Mouse (Mus musculus) mesoderm, embryonic 11.5 days (tissue): ENCODE results near the gene Ift122.

Experiments used
- DNase-seq: peaks from one replicate; pipeline ENCODE4 v3.0.0-alpha.2; 2012; ENCODE audit warnings: low read depth, low spot score

The Ift122 gene

DNA sequence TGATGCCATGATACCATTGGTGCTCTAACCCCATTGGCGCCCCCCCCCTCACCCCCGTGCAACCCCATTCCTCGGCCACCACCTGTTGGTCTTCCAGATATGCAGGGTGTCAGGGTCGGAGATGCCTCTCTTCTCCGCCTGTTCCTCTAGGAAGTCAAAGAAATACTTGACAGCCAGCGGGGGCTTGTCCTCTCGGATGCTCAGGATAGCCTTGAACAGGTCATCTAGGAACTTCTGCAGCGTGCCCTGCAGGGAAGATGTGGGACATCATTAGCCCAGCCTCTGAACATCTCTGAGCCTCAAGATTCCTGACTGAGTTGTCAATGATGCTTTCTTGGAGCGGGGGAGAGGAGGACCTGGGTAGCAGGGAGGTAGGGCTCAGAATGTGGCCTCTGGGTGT, 105.2 kb downstream of the Ift122 start:
- no peak for DNase-seq

DNA sequence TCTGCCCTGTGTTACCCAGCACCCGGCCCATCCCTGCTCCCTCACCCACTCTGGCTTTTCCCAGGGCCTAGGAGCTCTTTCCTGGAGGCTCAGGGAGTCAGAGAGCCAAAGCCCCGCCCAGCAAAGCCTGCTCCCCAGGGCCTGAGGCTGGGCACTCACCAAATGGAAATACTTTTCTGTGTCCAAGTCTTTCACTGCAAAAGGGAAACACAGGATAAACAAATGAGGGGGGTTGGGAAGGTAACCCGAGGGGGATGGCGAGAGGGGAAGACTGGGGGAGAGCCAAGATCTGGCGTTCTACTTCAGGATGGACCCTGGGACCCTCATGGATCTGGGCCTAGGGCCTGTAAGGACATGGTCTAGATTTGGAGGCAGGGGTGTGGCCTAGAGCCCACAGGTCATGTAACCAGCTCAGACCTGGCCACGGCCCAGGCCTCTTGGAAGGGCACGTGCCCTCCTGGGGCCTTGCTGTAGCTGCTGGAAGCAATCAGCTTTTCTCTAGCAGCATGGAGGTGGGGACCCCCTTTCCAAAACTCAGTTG, 106.0 kb downstream of the Ift122 start:
- DNase-seq: no peak

DNA sequence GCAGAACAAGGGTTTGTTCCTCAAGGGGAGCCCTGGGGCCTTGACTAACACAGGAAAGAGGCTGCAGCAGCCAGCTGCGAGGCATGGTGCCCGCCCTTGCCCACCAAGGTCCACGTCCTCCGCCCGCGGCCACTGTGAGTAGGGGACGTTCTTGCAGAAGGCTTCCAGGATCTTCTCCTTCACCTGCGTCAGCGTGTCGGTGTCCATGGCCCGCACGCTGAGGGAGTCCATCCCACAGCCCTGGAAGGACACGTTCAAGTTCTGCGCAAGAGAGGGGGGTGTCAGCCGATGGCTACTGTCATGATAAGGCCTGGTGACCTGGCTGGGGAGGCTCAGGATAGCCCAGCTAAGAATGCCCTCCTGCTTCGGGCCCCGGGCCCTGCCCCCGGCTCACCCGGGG, 107.1 kb downstream of the Ift122 start:
- DNase-seq: no peak

DNA sequence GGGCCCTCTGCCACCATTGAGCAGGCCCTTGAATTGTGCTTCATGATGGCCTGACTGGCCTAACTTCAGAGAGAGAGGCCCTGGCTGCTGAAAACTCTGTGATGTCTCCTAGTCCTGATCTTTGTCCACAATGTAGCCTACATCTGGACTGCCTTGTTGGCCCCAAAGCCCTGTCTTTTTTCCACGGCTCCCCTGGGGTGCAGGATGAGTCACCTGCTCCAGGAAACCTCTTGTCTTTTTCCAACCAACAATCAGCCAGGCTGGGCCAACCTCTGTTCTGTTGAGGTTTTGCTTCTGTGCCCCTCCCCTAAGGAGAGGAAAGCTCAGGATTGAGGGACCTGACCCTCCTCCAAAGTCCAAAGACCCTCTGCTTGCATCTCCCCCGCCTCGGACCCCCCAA, 108.5 kb downstream of the Ift122 start:
- no peak for DNase-seq

DNA sequence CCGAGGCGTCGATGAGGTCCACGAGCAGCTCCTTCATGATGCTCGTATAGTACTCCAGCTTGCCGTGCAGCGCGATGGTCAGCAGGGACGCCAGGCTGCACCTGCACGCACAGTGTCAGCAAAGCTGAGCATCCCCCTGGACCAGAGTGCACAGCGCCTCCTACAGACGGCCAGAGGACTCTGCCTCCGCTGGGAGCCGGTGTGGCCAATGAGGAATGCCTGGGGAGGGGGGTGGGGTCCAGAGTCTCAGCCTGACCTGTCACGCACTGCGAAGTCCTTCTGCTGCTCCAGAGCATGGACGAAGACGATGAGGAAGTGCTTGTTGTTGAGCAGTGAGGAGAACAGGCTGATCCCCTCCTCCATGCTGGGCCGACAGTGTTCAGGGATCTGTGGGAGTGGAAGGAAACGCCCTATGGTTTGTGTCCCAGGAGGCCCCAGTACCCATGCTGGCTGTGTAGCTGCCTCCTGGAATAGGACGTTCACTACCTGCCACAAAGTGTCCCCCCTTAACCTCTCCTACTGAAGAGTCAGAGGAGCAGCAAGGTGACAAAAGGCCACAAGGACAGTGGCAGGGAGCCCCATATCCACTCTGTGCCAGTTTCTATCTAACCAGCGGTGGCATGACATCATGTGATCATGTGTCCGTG, 109.3 kb downstream of the Ift122 start:
- DNase-seq: peak; percentile 63

DNA sequence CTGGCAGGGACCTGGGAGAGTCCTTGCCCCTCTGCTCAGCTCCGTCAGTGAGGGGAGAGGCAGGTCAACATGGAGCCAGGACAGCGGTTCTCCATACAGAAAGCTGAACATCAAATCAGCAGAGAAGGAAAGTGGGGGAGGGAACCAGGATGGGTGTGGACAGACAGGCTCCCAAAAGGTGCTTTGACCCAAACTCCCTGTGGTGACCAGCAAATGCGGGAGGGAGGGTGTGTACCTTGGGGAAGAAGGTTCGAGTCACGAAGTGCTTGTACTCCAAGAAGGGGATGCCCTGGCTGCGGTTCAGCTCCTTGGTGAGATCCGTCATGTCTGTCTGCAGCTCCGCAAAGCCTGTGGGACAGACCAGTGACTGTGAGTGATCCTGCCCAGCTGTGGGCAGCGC, 110.4 kb downstream of the Ift122 start:
- DNase-seq: no peak

DNA sequence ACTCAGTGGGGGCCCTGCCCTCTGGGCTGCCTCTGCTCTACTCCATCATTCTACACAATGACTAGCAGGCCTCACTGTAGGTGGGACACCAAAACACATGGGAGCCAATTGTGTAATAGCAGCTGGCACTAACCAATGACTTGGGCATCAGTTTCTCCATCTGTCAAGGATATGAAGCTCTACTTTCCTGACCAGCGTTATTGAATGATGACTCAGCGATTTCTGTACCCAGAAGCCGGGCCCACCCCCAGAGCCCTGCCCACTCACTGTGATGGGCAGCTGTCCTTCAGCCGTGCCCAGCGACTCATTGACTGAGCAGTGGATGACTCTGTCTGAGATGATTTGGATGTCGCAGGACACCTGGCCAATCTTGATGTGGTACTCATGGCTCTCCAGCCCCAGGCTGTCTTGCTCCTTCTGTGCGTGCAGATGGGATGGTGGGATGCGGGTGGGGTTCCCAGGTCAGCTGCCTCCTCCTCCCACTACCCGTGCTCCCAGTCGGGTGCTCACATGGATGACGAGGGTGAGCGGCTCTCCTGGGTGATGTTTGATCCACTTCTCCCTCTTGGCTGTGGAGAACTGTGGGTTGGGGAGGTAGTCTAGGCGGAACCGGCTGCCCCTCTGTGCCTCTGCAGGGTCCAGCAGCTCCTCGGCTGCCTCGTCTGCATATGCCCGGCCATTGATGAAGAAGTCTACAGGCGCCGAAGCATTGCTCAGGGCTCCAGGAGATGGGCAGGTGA, 113.1 kb downstream of the Ift122 start:
- DNase-seq: no peak

DNA sequence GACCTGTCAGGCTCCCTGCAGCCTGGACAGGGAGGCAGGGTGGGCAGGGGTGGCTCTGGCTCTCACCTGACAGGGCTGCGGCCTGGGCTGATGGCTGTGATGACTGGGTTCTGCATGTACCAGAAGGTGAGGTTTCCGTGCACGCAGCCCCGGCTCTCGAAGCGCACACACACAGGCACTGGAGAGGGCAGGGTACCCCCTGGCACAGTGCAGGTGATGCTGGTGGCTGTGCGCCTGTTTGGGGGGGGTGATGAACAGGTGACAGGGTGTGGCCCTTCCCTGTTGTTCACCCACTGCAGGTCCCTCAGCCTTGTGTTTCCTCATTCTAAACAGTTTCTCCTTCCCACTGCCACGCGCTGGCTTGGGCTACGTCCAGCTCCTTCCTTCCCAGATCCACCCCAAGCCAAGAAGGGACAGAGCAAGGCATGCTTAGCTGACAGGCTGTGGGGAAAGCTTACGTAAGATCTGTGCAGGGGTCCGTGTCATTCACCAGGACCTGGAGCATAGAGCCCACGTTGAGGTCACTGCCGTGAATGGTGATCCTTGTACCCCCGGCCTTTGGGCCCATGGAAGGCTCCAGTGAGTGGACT, 114.1 kb downstream of the Ift122 start:
- no peak for DNase-seq

DNA sequence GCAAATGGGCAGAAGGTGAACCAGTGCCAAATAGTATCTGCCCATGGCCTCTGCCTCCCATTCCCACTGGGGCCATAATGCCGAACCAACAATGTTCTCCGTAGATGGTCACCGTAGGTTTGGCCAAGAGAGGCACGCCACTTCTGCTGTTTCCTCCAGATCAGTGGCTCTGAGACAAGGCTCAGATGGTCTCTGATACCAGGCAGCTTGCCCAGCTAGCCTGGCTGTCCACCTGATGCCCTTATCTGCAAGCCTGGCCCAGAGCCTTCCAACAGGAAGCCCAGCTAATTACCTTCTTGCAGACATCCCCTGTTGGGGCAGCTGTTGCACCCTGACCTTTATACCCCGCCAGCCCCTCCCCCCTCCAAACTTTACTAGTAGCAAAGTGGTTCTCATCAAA, 114.8 kb downstream of the Ift122 start:
- DNase-seq: no peak

DNA sequence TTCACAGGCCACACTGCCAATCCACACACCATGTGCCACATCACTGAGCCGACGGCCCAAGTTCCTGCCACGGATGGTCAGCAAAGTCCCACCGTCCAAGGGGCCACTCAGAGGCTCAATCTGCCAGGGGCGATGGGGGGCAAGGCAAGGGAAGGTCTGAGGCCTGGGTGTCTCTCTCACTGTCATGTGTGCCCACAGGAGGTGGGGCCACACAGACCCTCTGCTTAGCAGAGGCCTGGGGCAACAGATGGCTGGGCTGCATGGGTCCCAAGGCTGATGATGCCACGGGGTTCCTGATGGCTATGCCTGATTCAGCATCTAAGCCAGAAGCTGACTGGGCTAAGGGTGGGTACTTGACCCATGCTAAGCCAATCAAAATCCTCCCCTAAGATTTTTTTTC, 115.4 kb downstream of the Ift122 start:
- DNase-seq: no peak

DNA sequence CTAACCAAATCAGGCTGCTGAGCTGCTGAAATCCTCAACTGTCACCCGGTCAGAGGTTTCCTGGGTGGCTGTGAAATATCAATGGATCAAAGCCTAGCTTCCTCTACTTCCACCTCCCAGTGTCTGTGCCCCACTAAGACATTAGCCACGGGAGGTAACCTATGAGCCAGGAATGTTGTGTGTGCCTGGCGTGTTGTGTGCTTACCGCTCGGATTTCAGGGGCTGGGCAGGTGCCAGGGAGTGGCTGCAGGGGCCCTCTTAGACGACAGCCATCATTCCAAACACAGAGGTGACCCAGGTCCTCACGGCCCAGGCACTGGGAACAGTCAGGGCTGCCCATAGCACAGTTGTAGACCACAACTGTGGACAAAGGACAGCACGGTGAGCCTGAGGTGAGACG, 115.8 kb downstream of the Ift122 start:
- no peak for DNase-seq

DNA sequence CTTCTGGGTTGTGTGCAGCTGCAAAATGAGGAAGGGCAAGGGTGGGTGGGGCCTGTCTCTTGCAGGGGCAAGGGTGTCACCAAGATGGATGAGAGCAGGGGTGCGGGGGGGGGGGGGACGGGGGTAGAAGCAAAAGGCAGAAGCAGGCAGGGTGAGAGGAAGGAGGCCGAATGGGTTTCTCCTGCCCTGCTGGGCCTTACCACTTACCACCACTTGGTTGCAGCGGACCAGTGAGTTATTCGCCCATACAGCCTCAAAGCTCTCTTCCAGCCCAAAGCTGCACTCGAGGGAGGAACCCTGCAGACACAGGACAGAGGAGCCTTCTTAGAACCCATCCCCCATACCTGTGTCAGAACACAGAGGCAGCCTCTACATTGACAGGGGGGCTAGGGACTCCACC, 116.7 kb downstream of the Ift122 start:
- DNase-seq: no peak

DNA sequence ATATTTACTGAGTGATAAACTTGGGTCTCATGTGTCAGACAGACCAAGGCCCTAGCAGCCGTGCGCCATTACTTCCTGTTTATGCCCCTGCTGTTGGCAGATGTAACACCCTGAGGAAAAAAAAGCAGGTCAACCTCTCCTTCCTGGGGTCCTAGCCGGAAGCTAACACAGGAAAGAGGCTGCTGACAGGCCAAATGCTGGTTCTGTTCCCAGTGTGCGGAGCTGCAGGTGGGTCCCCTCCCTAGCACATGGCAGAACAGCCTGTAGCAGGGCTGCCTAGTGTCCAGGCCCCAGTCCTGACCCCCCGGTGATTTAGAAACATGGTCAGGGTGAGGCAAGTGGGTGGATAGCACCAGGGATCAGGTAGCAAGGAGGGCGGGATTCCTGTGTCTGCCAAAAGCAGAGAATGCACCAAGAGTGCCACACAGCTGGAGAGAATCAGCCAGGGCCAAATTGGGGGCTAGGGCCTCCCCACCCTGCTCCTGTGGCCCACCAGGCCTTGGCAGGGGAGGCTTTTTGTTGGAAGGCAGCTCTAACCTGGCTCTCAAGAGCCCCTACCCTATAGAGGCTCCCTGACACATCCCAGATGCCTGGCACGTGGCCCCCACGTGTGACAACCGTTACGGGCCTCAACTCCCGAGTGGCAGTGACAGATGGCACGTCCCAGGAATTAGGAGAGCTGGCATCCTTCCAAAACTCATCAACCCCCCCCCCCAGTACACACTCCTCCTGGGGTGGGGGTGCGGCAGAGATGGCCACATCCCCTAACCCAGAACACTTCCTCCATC, 118.2 kb downstream of the Ift122 start:
- no peak for DNase-seq

DNA sequence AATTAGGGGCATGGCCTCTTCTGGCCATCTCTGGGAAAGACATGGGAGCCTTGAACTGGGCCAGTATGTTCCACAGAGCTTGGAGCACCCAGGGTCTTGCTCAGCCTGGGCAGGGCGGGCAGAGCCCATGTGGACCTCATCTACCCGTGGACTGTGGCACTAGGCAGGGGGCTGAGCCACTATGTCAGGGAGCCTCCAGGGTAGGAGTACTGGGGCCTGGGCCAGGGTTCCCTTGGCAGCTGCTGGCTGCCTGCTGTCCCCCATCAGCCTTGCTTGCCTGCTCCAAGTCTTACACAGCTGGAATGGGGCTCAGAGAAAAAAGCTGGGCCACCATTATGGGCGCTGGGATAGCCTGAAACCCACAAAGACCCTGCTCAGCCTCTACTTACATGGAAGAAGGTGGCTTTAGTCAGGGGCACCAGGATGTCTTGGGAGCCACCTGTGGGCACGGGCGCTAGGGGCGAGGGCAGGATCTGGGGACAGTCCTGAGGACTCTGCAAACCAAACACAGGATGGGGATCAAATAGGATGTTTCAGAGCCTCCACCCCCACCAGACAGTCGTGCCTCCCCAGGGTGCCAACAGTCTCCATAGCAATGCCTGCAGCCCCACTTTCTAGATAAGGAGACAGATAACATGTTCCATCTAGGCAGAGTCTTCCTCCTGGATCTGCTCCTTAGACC, 119.0 kb downstream of the Ift122 start:
- DNase-seq: no peak

DNA sequence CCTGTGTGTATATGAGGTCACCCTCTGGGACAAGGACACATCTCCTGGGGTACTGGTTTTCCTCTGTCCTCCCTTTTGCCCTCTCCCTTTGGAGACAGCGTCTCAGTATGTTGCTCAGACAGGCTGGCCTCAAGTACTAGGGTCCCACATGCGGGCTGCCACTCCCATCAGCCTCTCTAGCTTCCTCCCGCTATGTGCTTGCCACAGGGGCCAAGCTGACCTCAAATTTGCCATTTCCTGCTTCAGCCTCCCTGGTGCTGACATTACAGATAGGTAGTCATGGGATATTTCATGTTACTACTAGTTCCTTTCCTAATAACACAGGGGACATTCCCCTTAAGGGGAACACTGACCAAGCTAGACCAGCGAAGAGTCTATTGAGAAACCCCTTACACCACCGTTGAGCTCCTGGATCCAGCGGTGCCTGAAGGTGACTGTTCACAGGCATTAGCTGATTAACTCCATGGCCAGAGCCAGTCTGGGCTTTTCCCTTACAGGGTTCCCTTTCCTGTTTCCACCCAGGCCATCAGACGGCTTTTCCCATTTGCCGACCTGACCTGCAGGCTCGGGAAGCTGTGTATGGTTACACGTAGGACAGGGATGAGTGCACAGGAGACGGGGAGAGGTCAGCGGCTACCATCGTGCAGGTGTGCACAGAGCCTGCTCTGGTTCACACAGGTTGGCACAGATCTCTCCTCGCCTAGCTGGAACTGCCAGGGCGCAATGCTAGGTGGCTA, 120.0 kb downstream of the Ift122 start:
- DNase-seq: no peak

DNA sequence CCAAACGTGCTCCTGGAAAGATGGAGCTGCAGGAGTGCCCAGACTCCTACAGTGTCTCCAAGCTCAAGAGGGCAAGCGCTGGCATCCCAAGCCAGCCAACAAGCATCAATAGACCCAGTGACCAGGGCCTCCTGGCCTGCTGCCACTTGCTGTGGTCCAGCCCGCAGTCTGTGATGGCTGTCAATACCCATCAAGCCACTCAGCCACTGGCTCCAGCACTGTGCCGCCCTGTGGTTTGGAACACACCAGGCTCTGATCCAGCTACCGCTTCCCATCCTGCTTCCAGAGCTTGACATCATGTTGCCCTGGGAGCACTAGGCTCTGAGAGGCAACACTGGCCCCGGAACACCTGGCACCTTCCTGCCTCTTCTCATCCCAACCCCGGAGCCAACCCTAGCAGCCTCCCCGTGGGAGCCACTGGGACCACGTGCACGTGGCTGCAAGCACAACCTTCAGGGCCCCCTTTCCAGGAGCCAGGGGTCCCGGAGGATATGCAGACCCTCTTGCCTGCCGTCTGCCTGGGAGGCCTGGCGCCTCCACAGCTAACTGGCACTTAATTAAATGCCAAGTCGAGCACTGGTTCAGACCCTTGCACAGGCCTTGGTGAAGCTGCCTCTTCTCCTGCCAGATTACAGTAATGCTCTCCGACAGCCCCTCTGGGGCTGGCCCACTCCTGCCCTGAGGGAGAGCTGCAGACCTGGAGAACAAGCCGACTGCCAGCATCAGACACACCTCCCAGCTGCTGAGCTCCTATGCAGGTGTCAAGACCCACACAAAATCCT, 120.8 kb downstream of the Ift122 start:
- DNase-seq: no peak

DNA sequence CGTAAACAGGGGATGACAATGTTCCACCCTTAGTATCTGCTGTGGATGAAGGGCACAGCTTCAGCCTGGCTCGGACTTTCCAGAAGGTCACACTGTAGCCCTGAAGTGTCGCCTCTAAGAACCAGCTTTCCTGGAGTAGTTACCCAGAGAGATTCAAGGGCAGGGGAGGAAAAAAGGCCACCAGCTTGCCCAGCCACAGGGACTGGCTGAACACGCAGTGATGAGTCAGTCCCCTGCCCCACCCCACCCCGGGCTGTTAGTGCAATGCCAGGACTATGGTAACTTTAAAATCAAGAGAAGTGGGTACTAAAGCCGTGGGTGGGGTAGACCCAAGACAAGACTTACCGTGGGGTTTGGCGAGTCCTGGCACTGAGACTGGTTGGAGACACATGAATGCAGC, 122.3 kb downstream of the Ift122 start:
- DNase-seq: no peak
